14 mouse cellular contexts compared by ENCODE assay signal in genomic region chr4:119895504-119895903, GRCm38 (mm10).
A peak's percentile ranks its signal among the peaks of the same experiment; 100 is the strongest.
DNase-seq lines count a peak whose midpoint lies in the region; ATAC-seq and TF ChIP-seq lines count a peak whose summit lies in the region.
"Had no signal": no experiment of that assay in that cellular context is flagged by ENCODE, and none has a peak within 500 bp of the region (broad histone marks: within the 10 kb centered on the region; RNA-seq: fewer than 3 reads in every experiment).

No protein-coding gene starts in this region.

- peak overlapping the region; percentile 54; the same call in 1 of the 2 replicates for H3K27ac ChIP-seq in layer of hippocampus, adult 2 months
- H3K27ac ChIP-seq: heart, embryonic 13.5 days; limb, embryonic 12.5 days; neural tube, embryonic 15.5 days had no signal

- no peak overlapping the region for H3K4me3 ChIP-seq in layer of hippocampus, adult 2 months
- H3K4me3 ChIP-seq: heart, embryonic 13.5 days; limb, embryonic 12.5 days; neural tube, embryonic 15.5 days had no signal

- no peak for TF ChIP-seq CTCF in layer of hippocampus, adult 2 months (conservative IDR thresholded peaks at IDR 0.05)

- no peak for DNase-seq in layer of hippocampus, adult 2 months (ENCODE audit: low spot score in 2 of 2)
- DNase-seq in layer of hippocampus, postnatal 14 days (ENCODE audit: low spot score in 2 of 2): no peak
- peak; percentile 13 for DNase-seq in thymus, postnatal 4 days
- no peak for DNase-seq in thymus, postnatal 36 days
- no peak for DNase-seq in cerebellum, adult 11-12 months
- no peak for DNase-seq in adipocyte (ENCODE audit: low spot score)
- DNase-seq: cerebellum, adult 18-20 months; gastrocnemius, postnatal 14 days; kidney, postnatal 36 days had no signal

- peak; percentile 28; the same call in 1 of the 2 replicates for ATAC-seq in megakaryocyte-erythroid progenitor cell, adult 5-6 weeks (replicated peaks; ENCODE audit: low FRiP score, low TSS enrichment, poor library complexity, severe bottlenecking)
- ATAC-seq: intestine, postnatal 0 days had no signal
